Mouse (Mus musculus) hindbrain, postnatal 0 days (tissue): ENCODE results near the gene Sirpa. TPM values are rescaled to one million over a fixed set of nuclear protein-coding genes. Genes with fewer than 3 reads are reported as not detected.
A peak's percentile ranks its signal among the peaks of the same experiment; 100 is the strongest.

Source experiments
- ATAC-seq: fragments of 200-750 bp; cut with Nextera tagmentation; 2 replicates; pipeline ENCODE4 v1.8.0; 2017; ENCODE audit warnings: mild to moderate bottlenecking, moderate TSS enrichment, moderate library complexity
- DNase-seq: peaks from one replicate; pipeline ENCODE4 v3.0.0-alpha.2; 2015; ENCODE audit warnings: low spot score
- H3K27ac ChIP-seq: fragments of 300-500 bp; sonication (generic); 2 replicates; pipeline ENCODE4 v1.5.1; 2014; ENCODE audit warnings: mild to moderate bottlenecking
- H3K27me3 ChIP-seq: fragments of 300-500 bp; sonication (generic); 2 replicates; pipeline ENCODE4 v1.6.1; 2014; ENCODE audit warnings: low read length, mixed read lengths; ENCODE audit not compliant: insufficient read depth
- H3K36me3 ChIP-seq: fragments of 300-500 bp; sonication (generic); 2 replicates; pipeline ENCODE4 v1.6.1; 2014; ENCODE audit warnings: low read length, mixed read lengths; ENCODE audit not compliant: insufficient read depth
- H3K4me1 ChIP-seq: fragments of 300-500 bp; sonication (generic); 2 replicates; pipeline ENCODE4 v1.6.1; 2014; ENCODE audit warnings: antibody characterized with exemption, low read length, mixed read lengths; ENCODE audit not compliant: insufficient read depth
- H3K4me2 ChIP-seq: fragments of 300-500 bp; sonication (generic); 2 replicates; pipeline ENCODE4 v1.6.1; 2014; ENCODE audit warnings: low read depth, mild to moderate bottlenecking, low read length, moderate library complexity, mixed read lengths
- H3K4me3 ChIP-seq: fragments of 300-500 bp; sonication (generic); 2 replicates; pipeline ENCODE4 v1.5.1; 2014; ENCODE audit warnings: low read length
- H3K9ac ChIP-seq: fragments of 300-500 bp; sonication (generic); replicated peaks from 2 replicates; pipeline ENCODE4 v1.6.1; 2014; ENCODE audit warnings: mild to moderate bottlenecking, low read length, moderate library complexity, mixed read lengths
- H3K9me3 ChIP-seq: fragments of 300-500 bp; sonication (generic); 2 replicates; pipeline ENCODE4 v1.6.1; 2016; ENCODE audit warnings: low read length, mixed read lengths
- CTCF ChIP-seq: IDR thresholded peaks from 2 replicates; pipeline ENCODE4 v1.5.1; 2016; ENCODE audit warnings: antibody characterized with exemption, control low read depth, low read depth
- WGBS: fragments of 180-500 bp; shearing (Covaris S2); extraction: QIAGEN DNeasy Blood & Tissue Kit; methylation state at CpG from one replicate; pipeline ENCODE4 v1.1.7; 2014; 5-methylcytosine and 5-hydroxymethylcytosine counted together
- polyA plus RNA-seq: library from polyadenylated mRNA; unstranded; fragments of >200 nt; fragmentation: Nextera tagmentation; extraction: Ambion mirVana; gene quantifications from 2 replicates; pipeline ENCODE4 v1.2.1, GENCODE M21; 2015
- total RNA-seq: library from RNA; depleted of rRNA; stranded (reverse); fragments of >200 nt; gene quantifications from 2 replicates; pipeline ENCODE4 v1.2.3, GENCODE M21; 2014; rRNA removed

Sirpa gene
- total and polyA plus RNA-seq, 2 experiments from 2014 or later, result 35.8 to 87.7 TPM

- H3K4me2 ChIP-seq, result no peak overlapping the region
- H3K4me1 ChIP-seq, result no peaks in the 10 kb centered on the region
- TF ChIP-seq CTCF, result no peak
- no peak overlapping the region for H3K27ac ChIP-seq
- H3K27me3 ChIP-seq, result no peaks in the 10 kb centered on the region
- no peak overlapping the region for H3K4me3 ChIP-seq
- H3K9ac ChIP-seq, result no peak overlapping the region
- DNase-seq (no peak), ATAC-seq (no peak)
- H3K36me3 ChIP-seq, result no peaks in the 10 kb centered on the region
- H3K9me3 ChIP-seq, result no peaks in the 10 kb centered on the region
- WGBS, result 66% methylated on average over 4 of the region's 4 CpGs
Measured at GRCm38 (mm10) chr2:129662484-129662883, 69.8 kb downstream of the Sirpa start.

GRCm38 (mm10) chr2:129671911-129672310, 79.3 kb downstream of the Sirpa start:
- no peaks in the 10 kb centered on the region for H3K9me3 ChIP-seq
- ATAC-seq, result no peak
- 77% methylated on average over 4 of the region's 4 CpGs for WGBS
- H3K4me3 ChIP-seq, result no peak overlapping the region
- H3K4me1 ChIP-seq, result no peaks in the 10 kb centered on the region
- no peaks in the 10 kb centered on the region for H3K27me3 ChIP-seq
- no peaks in the 10 kb centered on the region for H3K36me3 ChIP-seq
- H3K27ac ChIP-seq, result no peak overlapping the region
- TF ChIP-seq CTCF, result no peak
- H3K9ac ChIP-seq, result no peak overlapping the region
- no peak overlapping the region for H3K4me2 ChIP-seq
- no peak for DNase-seq

GRCm38 (mm10) chr2:129674935-129675634, 82.5 kb downstream of the Sirpa start:
- DNase-seq, result peak; percentile 83
- WGBS, result 22% methylated on average over 13 of the region's 13 CpGs
- no peak overlapping the region for H3K27ac ChIP-seq
- H3K36me3 ChIP-seq, result no peaks in the 10 kb centered on the region
- TF ChIP-seq CTCF, result peak; percentile 96
- H3K4me1 ChIP-seq, result no peaks in the 10 kb centered on the region; the same call in 1 of the 2 replicates
- H3K27me3 ChIP-seq, result no peaks in the 10 kb centered on the region
- H3K4me3 ChIP-seq, result no peak overlapping the region
- peak; percentile 74 for ATAC-seq
- H3K9ac ChIP-seq, result no peak overlapping the region
- H3K4me2 ChIP-seq, result no peak overlapping the region
- no peaks in the 10 kb centered on the region for H3K9me3 ChIP-seq

GRCm38 (mm10) chr2:129677664-129678063, 85.0 kb downstream of the Sirpa start:
- peak; percentile 42 for DNase-seq

GRCm38 (mm10) chr2:129679066-129679465, 86.4 kb downstream of the Sirpa start:
- Histone ChIP-seq H3K9ac (no peak overlapping the region), H3K4me2 (no peak overlapping the region), H3K4me1 (no peaks in the 10 kb centered on the region; the same call in 1 of the 2 replicates), H3K36me3 (no peaks in the 10 kb centered on the region), H3K27me3 (no peaks in the 10 kb centered on the region), H3K27ac (no peak overlapping the region), H3K4me3 (no peak overlapping the region), H3K9me3 (no peaks in the 10 kb centered on the region)
- no peak for ATAC-seq
- no peak for DNase-seq
- no peak for TF ChIP-seq CTCF
- 74% methylated on average over 5 of the region's 5 CpGs for WGBS

More at GRCm38 (mm10) chr2:129677664-129678063, 85.0 kb downstream of the Sirpa start:
- ATAC-seq, result peak; percentile 48
- H3K27ac ChIP-seq, result no peak overlapping the region
- H3K9me3 ChIP-seq, result no peaks in the 10 kb centered on the region
- H3K4me2 ChIP-seq, result no peak overlapping the region
- no peak overlapping the region for H3K9ac ChIP-seq
- no peaks in the 10 kb centered on the region for H3K27me3 ChIP-seq
- no peaks in the 10 kb centered on the region; the same call in 1 of the 2 replicates for H3K4me1 ChIP-seq
- H3K36me3 ChIP-seq, result no peaks in the 10 kb centered on the region
- no peak for TF ChIP-seq CTCF
- 24% methylated on average over 2 of the region's 2 CpGs for WGBS
- no peak overlapping the region for H3K4me3 ChIP-seq

- H3K4me1 ChIP-seq, result no peaks in the 10 kb centered on the region; the same call in 1 of the 2 replicates
- DNase-seq (no peak), ATAC-seq (no peak)
- no peak overlapping the region for H3K4me2 ChIP-seq
- no peak overlapping the region for H3K9ac ChIP-seq
- TF ChIP-seq CTCF, result no peak
- H3K9me3 ChIP-seq, result no peaks in the 10 kb centered on the region
- no peaks in the 10 kb centered on the region for H3K36me3 ChIP-seq
- H3K27ac ChIP-seq, result no peak overlapping the region
- no peaks in the 10 kb centered on the region for H3K27me3 ChIP-seq
- WGBS, result 93% methylated on average over 3 of the region's 3 CpGs
- H3K4me3 ChIP-seq, result no peak overlapping the region
Measured at GRCm38 (mm10) chr2:129680236-129680635, 87.6 kb downstream of the Sirpa start.

Other genes starting within 250 kb of the Sirpa start
- gene Il1b, start 221.7 kb upstream of the Sirpa start, total RNA-seq, result 0.21 and 1.2 TPM in 2 replicates
- gene Il1b, start 221.7 kb upstream of the Sirpa start, polyA plus RNA-seq, result 0.13 TPM in 1 of 2 replicates, not detected in the other
- gene F830045P16Rik, start 56.2 kb upstream of the Sirpa start, total RNA-seq, result not detected in 2 replicates
- not detected in 2 replicates for gene F830045P16Rik, start 56.2 kb upstream of the Sirpa start, polyA plus RNA-seq
- gene Pdyn, start 107.0 kb downstream of the Sirpa start, total RNA-seq, result 6.8 and 8.2 TPM in 2 replicates
- 16.8 and 19.9 TPM in 2 replicates for gene Pdyn, start 107.0 kb downstream of the Sirpa start, polyA plus RNA-seq
- gene Stk35, start 207.7 kb downstream of the Sirpa start, total RNA-seq, result 14.2 and 14.7 TPM in 2 replicates
- 5.4 and 6.5 TPM in 2 replicates for gene Stk35, start 207.7 kb downstream of the Sirpa start, polyA plus RNA-seq